Mouse (Mus musculus): ENCODE data around the gene Hfe2. TPM values are rescaled to one million over a fixed set of nuclear protein-coding genes. Genes with fewer than 3 reads are reported as not detected.
A peak's percentile ranks its signal among the peaks of the same experiment; 100 is the strongest.
"Not testable (repeated sequence)": the region's sequence is repeated elsewhere in the genome, so short reads cannot be mapped to it uniquely, and the experiment has no call there.

Gene Hfe2
- total RNA-seq (2017), result not detected in 2 replicates

- ATAC-seq (replicated peaks in 1 of 2; ENCODE audit: insufficient read depth in 1 of 2, low FRiP score in 2 of 2, low TSS enrichment in 1 of 2, low read depth in 1 of 2, poor library complexity in 2 of 2, severe bottlenecking in 2 of 2), result no peak
Measured at GRCm38 (mm10) chr3:96524914-96525313, at the start of gene Hfe2. Gene Hfe2, plus strand, starts transcription at chr3:96525172.

- ATAC-seq (replicated peaks in 1 of 2; ENCODE audit: insufficient read depth in 1 of 2, low FRiP score in 2 of 2, low TSS enrichment in 1 of 2, low read depth in 1 of 2, poor library complexity in 2 of 2, severe bottlenecking in 2 of 2), result no peak
Measured at GRCm38 (mm10) chr3:96477084-96477483, 47.9 kb upstream of the Hfe2 start.

- no peak for ATAC-seq (replicated peaks in 1 of 2; ENCODE audit: insufficient read depth in 1 of 2, low FRiP score in 2 of 2, low TSS enrichment in 1 of 2, low read depth in 1 of 2, poor library complexity in 2 of 2, severe bottlenecking in 2 of 2)
Measured at GRCm38 (mm10) chr3:96477558-96477957, 47.4 kb upstream of the Hfe2 start.

GRCm38 (mm10) chr3:96479249-96479648, 45.7 kb upstream of the Hfe2 start:
- ATAC-seq (replicated peaks in 1 of 2; ENCODE audit: insufficient read depth in 1 of 2, low FRiP score in 2 of 2, low TSS enrichment in 1 of 2, low read depth in 1 of 2, poor library complexity in 2 of 2, severe bottlenecking in 2 of 2), result no peak

- 0 out of 4 replicates have a peak, but pooled peaks have one; percentile 13 to 22 for ATAC-seq (replicated peaks in 1 of 2; ENCODE audit: insufficient read depth in 1 of 2, low FRiP score in 2 of 2, low TSS enrichment in 1 of 2, low read depth in 1 of 2, poor library complexity in 2 of 2, severe bottlenecking in 2 of 2)
Measured at GRCm38 (mm10) chr3:96480684-96481270, 44.2 kb upstream of the Hfe2 start.

- ATAC-seq (replicated peaks in 1 of 2; ENCODE audit: insufficient read depth in 1 of 2, low FRiP score in 2 of 2, low TSS enrichment in 1 of 2, low read depth in 1 of 2, poor library complexity in 2 of 2, severe bottlenecking in 2 of 2), result no peak
Measured at GRCm38 (mm10) chr3:96481856-96482255, 43.1 kb upstream of the Hfe2 start.

GRCm38 (mm10) chr3:96482451-96482850, 42.5 kb upstream of the Hfe2 start:
- no peak for ATAC-seq (replicated peaks in 1 of 2; ENCODE audit: insufficient read depth in 1 of 2, low FRiP score in 2 of 2, low TSS enrichment in 1 of 2, low read depth in 1 of 2, poor library complexity in 2 of 2, severe bottlenecking in 2 of 2)

GRCm38 (mm10) chr3:96483044-96483443, 41.9 kb upstream of the Hfe2 start:
- ATAC-seq (replicated peaks in 1 of 2; ENCODE audit: insufficient read depth in 1 of 2, low FRiP score in 2 of 2, low TSS enrichment in 1 of 2, low read depth in 1 of 2, poor library complexity in 2 of 2, severe bottlenecking in 2 of 2), result not testable (repeated sequence)

- no peak for ATAC-seq (replicated peaks in 1 of 2; ENCODE audit: insufficient read depth in 1 of 2, low FRiP score in 2 of 2, low TSS enrichment in 1 of 2, low read depth in 1 of 2, poor library complexity in 2 of 2, severe bottlenecking in 2 of 2)
Measured at GRCm38 (mm10) chr3:96483946-96484345, 41.0 kb upstream of the Hfe2 start.

GRCm38 (mm10) chr3:96484921-96485320, 40.1 kb upstream of the Hfe2 start:
- no peak for ATAC-seq (replicated peaks in 1 of 2; ENCODE audit: insufficient read depth in 1 of 2, low FRiP score in 2 of 2, low TSS enrichment in 1 of 2, low read depth in 1 of 2, poor library complexity in 2 of 2, severe bottlenecking in 2 of 2)

GRCm38 (mm10) chr3:96485361-96485760, 39.6 kb upstream of the Hfe2 start:
- no peak for ATAC-seq (replicated peaks in 1 of 2; ENCODE audit: insufficient read depth in 1 of 2, low FRiP score in 2 of 2, low TSS enrichment in 1 of 2, low read depth in 1 of 2, poor library complexity in 2 of 2, severe bottlenecking in 2 of 2)

- ATAC-seq (replicated peaks in 1 of 2; ENCODE audit: insufficient read depth in 1 of 2, low FRiP score in 2 of 2, low TSS enrichment in 1 of 2, low read depth in 1 of 2, poor library complexity in 2 of 2, severe bottlenecking in 2 of 2), result peak; percentile 59 to 60
Measured at GRCm38 (mm10) chr3:96486064-96486827, 38.7 kb upstream of the Hfe2 start.

- ATAC-seq (replicated peaks in 1 of 2; ENCODE audit: insufficient read depth in 1 of 2, low FRiP score in 2 of 2, low TSS enrichment in 1 of 2, low read depth in 1 of 2, poor library complexity in 2 of 2, severe bottlenecking in 2 of 2), result peak; percentile 63 to 70
Measured at GRCm38 (mm10) chr3:96486828-96487559, 38.0 kb upstream of the Hfe2 start.

GRCm38 (mm10) chr3:96487596-96488289, 37.2 kb upstream of the Hfe2 start:
- no peak; a peak in 1 of 4 replicates for ATAC-seq (replicated peaks in 1 of 2; ENCODE audit: insufficient read depth in 1 of 2, low FRiP score in 2 of 2, low TSS enrichment in 1 of 2, low read depth in 1 of 2, poor library complexity in 2 of 2, severe bottlenecking in 2 of 2)

- peak; percentile 71 to 76 for ATAC-seq (replicated peaks in 1 of 2; ENCODE audit: insufficient read depth in 1 of 2, low FRiP score in 2 of 2, low TSS enrichment in 1 of 2, low read depth in 1 of 2, poor library complexity in 2 of 2, severe bottlenecking in 2 of 2)
Measured at GRCm38 (mm10) chr3:96488290-96488906, 36.6 kb upstream of the Hfe2 start.

- peak; percentile 57 to 61 for ATAC-seq (replicated peaks in 1 of 2; ENCODE audit: insufficient read depth in 1 of 2, low FRiP score in 2 of 2, low TSS enrichment in 1 of 2, low read depth in 1 of 2, poor library complexity in 2 of 2, severe bottlenecking in 2 of 2)
Measured at GRCm38 (mm10) chr3:96488907-96489629, 35.9 kb upstream of the Hfe2 start.

- ATAC-seq (replicated peaks in 1 of 2; ENCODE audit: insufficient read depth in 1 of 2, low FRiP score in 2 of 2, low TSS enrichment in 1 of 2, low read depth in 1 of 2, poor library complexity in 2 of 2, severe bottlenecking in 2 of 2), result not testable (repeated sequence)
Measured at GRCm38 (mm10) chr3:96489636-96490035, 35.3 kb upstream of the Hfe2 start.

Data from hematopoietic stem cell, adult 5-6 weeks (primary cell).